Mouse (Mus musculus) urinary bladder, postnatal 4 days (tissue): ENCODE data around the gene Ippk.

Experiments
- DNase-seq, 2 experiments: peaks; one replicate each; pipeline ENCODE4 v3.0.0; 2021 to 2022; ENCODE audit warnings: low spot score in 2 of 2

The Ippk gene

GRCm38 (mm10) chr13:49430529-49430928, 9.5 kb downstream of the Ippk start:
- no peak for DNase-seq

- no peak for DNase-seq
These were observed 12.4 kb downstream of the Ippk start for GRCm38 (mm10) chr13:49433268-49434029.

DNA sequence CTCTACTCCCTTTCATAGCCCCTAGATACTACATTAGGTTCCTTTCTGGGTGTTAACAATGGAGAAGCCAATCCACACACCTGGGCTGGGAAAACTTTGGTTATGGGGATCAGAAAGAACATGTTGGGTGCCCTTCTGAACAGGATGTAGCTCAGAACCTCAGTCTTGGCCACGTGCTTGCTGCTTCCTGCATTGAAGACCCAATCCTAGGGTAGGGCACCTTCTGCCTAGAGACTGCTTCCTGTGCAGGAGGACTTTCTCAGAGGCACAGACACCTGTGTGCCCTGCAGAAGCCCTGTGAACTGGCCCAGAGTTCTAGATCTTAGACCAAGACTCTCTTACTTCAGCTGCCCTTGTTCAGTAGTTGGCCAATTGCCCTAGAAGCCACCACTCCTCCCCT, 14.7 kb downstream of the Ippk start:
- DNase-seq: no peak

- DNase-seq: no peak
These were observed 15.1 kb downstream of the Ippk start for GRCm38 (mm10) chr13:49436170-49436569.

DNA sequence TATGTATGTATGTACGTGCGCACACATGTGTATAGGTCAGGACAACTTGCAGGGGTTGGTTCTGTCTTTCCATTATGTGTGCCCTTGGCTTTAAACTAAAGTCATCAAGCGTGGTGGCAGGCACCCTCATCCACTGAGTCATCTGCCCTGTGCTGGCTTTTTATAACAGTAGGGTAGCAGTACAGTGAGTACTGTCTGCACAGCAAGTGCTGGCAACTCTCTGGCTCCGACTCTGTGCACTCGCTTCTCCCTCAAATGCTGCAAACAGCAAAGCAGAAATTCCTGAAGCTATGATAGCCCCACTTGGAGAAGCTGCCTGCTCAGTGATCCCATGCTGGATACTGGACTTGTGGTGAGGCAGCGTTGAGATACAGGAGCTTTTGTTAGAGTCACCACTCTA, 23.4 kb downstream of the Ippk start:
- no peak for DNase-seq

DNA sequence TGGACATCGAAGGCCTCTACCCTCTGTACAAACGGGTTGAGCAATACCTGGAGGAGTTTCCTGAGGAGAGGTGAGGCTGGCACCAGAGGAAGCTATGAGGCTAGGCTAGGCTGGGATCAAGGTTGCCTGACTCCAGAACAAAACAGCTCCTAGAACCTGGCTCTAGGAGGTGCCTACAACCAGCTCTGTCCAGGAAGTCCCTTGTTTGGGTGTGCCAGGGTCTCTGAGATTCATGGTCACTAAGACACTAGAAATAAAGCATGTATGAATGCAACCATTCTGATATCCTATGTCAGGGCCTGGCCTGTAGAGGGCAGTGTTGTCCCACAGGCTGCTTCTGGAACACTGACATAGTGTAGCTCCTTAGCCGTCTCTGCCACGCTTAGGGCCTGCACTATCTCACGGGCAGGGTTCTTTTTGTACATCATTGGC, 28.3 kb downstream of the Ippk start:
- DNase-seq: peak; percentile 75 to 88

DNA sequence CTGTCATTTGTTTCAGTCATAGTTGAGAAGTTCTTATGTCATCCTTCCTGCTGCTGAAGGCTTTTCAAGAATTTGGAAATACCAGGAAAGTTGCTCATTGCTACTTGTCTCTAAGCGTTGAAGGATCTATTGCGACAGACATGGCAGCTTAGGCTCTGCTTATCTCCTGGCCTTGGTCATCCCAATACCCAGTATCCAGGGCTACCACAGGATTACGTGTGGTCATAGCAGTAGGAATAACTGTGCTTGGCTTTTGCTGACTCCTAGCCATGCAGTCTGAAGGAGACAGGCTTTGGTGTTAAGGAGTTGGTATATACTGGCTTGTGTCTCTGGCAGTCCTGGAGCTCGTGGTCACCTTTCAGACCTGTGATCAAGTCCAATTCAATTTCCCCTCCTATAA, 39.2 kb downstream of the Ippk start:
- DNase-seq: no peak

GRCm38 (mm10) chr13:49460692-49461414, 39.8 kb downstream of the Ippk start:
- no peak for DNase-seq

- no peak for DNase-seq
These were observed 40.5 kb downstream of the Ippk start for GRCm38 (mm10) chr13:49461458-49462132.

- DNase-seq: no peak
These were observed 41.9 kb downstream of the Ippk start for GRCm38 (mm10) chr13:49462921-49463320.

DNA sequence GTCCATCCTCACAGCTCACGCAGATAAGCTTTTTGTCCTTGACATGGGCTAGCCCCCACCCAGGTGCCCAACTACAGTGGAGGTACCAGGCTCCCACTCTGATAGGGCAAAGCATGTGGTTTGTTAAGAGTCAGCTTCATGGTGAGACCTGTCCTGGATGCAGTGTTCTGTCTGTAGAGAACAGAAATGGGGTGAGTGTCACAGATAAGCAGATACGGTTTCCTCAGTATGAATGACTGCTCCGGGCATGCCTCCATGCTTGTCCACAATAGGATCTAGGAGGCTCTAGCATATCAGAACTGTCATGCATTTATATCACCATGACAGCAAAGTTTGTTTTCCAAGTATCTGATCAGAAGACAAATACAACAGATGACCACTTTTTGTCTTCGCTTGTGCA, 44.8 kb downstream of the Ippk start:
- no peak for DNase-seq

GRCm38 (mm10) chr13:49466393-49467075, 45.5 kb downstream of the Ippk start:
- peak; percentile 75 for DNase-seq

DNA sequence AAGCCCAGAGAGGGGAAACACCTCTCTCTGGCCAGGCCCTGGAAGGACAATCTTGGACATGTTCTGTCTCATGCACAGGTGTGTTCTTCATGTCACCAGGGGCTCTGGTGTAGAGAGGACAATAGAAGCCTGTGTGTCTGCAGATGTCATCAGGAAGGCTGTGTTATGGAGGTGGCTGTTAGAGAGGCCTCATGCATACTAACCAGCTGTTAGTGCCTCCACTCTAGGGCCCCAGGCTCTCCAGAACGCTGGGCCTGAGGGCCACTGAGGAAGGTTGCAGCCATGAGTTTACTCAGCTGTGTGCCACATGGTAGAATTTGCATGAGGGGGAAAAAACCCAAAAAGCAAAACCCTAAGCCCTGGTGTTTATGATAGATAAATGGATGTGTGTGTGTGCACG, 46.5 kb downstream of the Ippk start:
- no peak for DNase-seq

DNA sequence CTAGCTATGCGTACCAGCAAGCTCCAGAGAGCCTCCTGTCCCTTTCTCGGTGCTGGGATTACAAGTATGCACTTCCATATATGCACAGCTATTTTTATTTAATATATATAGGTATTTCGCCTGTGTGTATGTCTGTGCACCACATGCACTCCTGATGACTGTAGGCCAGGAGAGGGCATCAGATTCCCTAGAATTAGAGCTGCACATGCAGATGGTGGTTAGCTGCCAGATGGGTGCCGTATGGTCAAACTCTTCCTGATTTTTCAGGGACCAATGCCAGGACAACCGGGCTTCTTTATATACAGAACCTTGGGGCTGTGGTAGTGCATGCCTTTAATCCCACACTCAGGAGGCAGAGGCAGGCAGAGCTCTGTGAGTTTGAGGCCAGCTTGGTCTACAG, 48.0 kb downstream of the Ippk start:
- DNase-seq: no peak

DNA sequence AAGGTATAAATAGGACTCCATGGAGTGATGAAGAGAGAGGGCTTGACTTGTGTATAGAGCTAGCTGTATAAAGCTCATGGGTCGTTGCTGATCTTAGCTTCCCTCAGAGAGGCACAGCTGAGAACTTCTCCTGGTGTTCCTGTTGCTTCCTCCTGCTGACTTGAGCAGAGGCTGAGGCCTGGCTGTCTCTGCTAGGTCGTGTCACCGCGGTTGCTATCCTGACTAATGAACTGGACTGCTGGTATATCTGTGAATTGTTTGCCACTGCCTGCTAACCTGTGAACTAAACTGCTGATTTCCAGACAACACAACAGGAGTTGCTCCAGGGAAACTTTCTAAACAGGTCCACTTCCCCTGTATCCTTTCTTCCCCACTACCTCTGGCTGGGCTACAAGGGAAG, 49.3 kb downstream of the Ippk start:
- no peak for DNase-seq

DNA sequence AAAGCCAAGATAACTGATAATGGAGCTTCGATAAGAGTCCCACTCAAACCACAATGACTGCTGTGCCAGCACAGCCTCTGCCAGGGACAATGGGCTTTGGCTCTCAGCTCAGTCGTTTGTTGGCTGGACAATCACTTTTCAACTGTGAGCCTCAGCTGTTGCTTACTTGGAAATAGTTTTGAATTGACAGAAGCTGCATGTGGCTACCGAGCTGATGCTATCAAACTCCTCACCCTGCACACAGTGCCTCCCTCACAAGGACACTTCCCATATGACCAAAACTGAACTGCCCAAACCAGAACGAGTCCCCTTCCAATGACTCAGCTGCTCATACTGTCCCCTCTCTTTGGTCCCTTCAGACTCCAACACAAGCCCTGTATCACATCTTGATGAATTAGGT, 49.8 kb downstream of the Ippk start:
- no peak for DNase-seq

- DNase-seq: no peak
These were observed 51.1 kb downstream of the Ippk start for GRCm38 (mm10) chr13:49471981-49472675.

GRCm38 (mm10) chr13:49472676-49473005, 51.6 kb downstream of the Ippk start:
- no peak for DNase-seq

DNA sequence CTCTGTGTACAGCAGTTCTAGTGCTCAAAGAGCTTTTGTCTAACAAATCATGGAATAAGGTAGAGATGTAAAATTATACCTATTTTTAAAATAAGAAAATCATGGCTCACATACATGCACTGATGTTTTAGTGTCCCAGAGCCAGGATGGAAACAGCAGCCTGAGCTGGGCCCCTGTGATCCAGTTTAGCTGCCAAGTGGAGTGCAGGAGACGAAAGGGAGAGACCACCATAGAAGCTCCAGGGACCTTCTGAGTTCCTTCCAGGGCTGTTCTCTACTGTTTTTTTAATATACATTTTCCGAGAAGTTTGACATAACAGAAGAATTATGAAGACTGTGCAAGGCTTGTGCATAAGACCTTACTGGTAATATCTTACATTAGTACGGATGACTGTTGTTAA, 56.8 kb downstream of the Ippk start:
- DNase-seq: no peak

- no peak for DNase-seq
These were observed 57.9 kb downstream of the Ippk start for GRCm38 (mm10) chr13:49478851-49479374.

DNA sequence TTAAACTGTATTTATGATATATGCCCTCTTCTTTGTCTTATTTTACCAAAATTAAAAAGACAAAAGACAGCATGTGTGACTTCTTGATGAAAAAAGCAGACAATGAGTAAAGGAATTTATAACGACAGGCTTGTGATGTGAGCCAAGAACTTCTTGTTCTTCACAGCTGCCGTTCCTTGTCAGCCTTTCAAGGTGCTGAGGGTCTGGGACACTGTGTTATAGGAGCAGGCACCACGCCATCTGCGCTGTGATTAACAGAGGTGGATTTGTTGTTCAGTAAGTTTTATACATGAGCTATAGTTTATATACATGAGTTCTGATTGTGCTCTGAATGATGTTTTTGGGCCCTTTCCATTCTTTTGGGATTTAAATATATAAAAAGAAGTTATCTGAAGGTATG, 58.4 kb downstream of the Ippk start:
- peak in 1 of 2 experiments; percentile 49 for DNase-seq
